Mouse (Mus musculus): ENCODE measurements around the gene Palld.

Palld gene

DNA sequence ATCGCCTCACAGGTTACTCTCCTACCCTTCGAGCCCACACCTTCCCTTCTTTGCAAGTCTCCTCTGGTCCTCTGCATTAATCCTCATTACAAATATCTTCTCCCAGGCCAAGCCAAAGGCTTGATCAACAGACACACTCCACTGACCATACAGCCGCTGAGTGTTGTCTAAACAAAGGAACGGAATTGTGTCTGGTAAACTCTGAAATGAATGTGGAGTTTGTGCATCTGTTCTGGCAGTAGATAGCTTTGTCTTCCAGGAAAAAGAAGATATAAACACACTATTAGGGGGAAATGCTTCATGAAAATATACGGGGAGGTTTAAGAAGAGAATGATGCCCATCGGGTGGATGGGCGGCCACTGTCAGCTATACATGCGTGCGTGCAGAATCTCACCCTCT, 180.3 kb downstream of the Palld start:
- no peak for DNase-seq

DNA sequence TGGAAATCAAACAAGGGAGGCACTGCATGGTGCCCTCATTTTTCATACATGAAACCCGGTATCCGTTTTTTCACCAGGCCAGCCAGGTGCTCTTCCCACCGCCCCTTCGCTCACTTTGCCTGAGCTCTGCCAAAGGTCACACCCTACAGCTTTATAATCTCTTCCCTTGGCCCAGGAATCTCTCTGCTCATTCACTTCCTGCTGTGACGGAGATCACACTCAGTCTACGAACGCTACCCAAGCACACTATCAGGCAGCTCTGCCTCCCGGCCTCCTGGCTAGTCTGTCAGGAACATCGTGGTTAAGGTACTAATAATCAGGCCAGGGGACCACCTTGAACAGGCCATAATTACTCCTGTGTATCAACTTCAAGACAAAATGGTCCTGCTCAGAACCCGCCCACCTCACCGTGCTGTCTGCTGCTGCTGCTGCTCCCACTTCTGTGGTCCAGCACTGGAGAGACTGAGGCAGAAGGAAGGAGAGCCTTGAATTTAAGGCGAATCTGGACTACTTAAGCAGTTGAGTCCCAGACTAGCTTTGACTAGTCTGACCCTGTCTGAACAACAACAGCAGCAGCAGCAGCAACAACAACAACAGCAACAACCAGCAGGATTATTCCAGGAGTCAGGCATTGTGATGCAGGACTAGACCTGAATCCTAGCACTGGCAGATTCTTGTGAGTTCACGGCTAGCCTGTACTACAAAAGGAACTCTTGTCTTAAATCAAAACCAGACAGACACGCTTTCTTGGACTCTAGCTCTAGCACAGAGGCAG, 187.0 kb downstream of the Palld start:
- DNase-seq = peak; percentile 23 to 35

DNA sequence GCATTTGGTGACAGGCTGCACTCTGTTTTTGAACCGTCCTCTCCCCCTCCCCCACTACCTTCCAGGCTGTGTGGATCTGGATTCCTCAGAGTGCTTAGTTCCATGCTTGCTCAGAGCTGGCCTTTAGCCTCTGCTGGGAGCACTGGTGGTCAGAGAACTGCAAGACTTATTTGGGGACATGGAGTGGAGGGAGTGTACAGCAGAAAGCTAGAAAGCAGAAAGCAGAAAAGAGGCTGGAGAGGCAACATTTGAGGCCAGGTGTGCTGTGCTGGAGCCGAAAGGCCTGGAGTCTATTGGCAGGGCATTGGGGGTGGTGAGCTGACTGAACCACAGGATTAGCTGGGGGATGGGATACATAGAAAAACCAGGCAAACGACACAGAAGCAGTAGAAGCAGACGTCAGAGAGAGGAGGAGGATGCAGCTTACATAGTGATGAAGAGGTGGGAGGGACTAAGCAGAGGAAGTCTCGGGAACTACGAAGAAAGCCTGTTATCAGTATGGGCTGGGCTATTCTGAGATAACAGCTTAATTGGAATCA, 188.1 kb downstream of the Palld start:
- no peak for DNase-seq

DNA sequence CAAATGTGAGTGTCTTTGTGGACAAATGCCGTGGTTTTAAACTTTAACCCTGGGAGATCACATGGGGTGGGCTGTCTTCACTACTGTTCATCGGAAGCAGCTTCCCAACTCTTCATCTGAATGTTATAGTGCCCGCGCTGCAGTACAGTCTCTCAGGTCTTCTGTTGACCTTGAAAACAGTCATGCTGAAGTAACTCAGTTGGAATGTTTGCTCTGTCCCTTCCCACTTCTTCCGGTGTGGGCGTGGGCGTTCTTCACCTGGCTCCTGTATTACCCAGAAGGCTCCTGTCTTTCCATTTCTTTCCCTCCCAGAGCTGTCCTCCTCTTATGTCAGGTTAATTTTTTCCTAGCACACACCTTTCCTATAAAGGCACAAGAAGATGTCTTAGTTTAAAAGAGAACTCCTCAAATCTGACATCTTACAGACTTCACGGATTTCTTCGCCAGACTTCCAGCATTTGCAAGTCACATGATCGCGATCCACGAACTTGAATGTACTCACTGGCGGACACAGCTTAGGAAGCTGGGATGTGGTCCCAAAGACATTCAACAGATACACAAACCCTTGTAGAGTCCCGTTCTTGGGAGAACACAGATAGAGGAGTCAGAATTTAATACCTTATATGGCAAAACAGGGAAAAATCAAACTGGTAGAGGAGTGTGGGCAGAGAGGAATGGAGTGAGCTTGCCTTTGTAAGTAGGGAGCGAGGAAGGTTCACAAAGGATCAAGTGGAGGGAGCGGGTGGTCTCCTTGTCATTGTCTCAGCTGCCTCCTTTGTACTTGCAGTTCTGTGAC, 189.1 kb downstream of the Palld start:
- DNase-seq = no peak

DNA sequence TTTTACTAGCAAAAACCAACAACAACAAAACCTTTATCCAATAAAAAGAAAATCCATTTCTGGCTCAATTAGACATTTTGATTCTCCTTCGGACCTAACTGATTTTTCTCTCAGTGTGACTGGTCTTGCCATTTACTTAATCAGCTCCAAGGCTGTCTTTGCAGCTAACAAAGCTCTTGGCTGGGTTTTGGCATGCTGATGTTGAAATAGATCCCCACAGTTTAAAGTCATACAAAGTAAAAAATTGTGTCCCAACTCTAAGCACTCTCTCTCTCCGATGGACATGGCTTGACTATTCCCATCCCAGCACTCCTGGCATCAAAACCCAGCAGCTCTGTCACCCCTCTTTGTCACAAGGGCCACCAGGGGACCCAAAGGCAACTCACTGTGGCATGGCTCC, 190.1 kb downstream of the Palld start:
- no peak for DNase-seq

DNA sequence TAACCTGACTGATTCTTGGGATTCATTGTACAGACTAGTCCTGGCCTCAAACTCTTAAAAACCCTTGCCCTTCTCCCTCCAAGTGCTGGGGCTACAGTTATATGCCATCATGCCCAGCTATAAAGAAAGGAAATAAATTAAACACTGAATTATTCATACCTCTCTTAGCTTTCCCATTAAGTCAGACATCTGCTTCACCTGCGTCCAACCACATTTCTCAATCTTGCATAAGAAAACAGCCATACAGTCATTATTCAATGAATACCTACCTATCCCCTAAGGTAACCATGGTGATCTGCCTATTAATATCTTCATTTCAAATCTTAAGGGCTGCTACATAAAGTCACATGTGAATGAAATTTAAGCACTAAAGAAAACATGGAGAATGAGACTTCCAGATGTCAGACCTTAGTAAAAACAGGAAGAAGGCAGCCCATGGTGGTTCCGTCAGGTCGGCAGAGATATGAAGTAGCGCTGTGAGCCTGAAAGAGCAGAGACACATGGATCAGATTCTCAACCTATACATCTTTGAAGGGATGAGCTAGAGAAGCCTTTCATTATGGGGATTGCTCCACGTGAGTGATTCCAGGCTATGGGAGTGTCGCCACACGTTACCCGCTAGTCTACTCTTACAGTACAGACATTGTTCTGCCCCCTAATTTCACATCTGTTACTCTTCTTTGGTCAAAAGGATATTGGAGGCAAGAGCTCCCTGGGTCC, 193.7 kb downstream of the Palld start:
- DNase-seq = no peak

DNA sequence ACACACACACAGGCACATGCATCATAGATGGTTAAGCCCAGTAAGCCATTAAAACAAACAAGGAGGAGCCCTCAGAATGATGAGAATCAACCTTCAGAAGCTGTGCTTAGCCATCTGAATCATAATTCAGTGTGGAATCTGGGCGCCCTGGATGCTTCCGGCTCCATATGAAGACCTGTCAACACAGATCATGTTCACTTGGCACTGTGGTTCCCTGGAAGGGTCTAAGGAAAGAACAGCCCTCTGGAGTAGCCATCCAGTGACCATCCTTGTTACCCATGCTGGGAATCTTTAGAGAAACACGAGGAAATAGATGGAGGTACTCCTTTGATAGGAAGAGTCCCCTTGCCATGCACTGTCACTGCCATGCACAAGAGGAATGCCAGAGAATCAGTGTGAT, 197.0 kb downstream of the Palld start:
- DNase-seq = peak; percentile 34 to 40

DNA sequence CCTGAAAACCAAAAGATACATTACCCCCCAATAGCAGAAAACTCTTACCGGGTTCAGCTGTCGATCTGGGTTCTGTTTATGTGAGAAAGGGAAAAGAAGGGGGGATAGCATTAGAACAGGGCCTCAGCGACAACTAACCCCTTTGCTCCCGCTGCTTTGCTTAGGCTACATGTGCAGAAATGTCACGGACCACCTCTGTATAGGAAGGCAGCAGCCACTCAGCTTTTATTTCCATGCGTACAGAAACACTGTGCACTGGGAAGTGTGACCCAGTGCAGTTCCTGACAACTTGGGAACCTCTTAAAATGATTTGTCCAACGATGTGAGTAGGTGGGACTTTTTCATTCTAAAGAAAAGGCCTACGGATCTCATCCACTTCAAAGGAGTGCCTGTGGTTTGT, 200.4 kb downstream of the Palld start:
- DNase-seq = no peak

DNA sequence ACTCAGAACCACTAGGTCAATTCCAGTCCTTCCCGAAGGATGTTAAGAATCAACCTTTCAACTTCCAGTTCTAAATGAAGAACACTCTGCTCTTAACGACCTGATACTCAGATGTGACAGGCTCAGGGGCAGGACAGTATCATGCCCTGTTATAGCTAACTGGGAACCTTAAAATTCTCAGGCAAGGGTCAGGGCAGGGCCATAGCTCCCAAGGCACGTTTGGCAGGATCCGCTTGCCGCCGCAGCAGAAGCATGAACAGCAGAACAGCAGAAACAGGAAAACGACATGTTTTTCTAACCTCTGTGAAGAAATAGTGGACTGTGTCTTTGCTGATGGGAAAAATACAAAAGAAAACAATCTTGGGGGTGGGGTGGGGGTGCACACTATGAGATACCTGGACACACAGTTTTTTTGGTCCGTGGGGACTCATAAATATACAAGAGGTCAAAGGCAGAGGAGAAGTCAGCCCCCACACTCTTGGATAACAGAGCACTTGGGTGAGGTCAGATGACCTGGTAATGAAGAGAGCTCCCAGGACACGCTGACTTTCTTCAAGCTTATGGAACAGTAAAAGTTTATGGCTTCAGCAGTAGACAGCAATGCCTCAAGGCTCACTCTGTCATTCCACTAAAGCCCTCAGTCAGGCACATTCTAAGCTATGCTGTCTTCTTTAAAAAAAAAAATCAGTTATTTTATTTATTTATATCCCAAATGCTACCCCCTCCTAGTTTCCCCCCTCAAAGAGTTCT, 201.4 kb downstream of the Palld start:
- no peak for DNase-seq

DNA sequence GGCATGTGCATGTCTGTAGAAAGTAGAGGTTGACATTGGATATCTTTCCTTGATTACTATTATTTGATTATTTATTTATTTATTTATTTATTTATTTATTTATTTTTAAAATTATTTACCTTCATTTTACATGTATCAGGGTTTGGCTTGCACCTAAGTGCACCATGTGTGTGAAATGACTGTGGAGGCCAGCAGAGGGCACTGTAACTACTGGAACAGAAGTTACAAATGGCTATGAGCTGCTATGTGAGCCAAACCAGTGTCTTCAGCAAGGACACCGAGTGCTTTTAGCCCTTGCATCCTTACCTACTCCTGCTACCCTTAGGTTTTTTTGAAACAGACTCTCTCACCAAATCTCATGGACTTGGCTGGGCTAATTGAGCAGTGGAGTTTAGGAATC, 202.2 kb downstream of the Palld start:
- DNase-seq = peak; percentile 29 to 42

DNA sequence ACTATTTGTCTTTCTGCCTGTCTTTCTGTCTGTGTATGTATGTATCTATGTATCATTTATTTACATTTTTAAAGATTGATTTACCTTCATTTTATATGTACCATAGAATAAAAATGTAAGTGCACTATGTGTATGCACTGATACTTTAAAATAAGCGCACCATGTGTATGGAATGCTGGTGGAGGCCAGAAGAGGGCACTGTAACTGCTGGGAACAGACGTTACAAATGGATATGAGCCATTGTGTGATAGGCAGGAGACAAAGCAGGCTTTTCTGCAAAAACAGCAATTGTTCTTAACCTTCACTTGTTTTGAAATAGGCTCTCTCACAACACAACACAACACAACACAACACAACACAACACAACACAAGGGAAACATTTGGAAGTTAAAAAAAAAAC, 203.5 kb downstream of the Palld start:
- DNase-seq = peak in 1 of 2 experiments; percentile 5

DNA sequence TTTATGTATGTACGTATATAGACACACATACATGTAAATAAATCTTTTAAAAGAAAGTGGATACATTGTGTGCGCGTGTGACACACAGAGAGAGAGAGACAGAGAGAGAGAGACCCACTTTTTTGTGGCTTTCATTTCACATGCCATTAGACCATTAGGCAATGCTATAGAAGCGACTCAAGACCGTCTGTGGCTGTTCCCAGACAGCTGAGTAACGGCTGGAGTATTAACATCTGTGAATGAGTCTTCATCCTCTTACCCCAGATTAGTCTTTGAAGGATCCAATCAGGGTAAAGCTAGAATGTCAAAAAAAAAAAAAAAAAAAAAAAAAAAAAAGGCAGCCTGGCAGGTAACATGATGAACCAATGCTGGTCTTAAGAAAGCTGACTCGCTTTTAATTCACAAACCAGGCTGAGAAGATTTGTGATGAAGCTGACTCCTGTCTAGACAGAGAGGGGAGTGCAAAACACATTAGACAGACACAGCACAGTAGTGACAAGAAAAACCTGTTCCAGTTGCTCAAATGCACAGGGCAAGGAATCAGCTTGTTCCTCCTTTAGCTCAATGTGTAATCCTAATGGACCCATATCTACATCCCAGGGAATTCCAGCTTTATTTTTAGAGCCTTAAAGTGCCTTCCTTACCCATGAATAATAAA, 204.6 kb downstream of the Palld start:
- DNase-seq = no peak

DNA sequence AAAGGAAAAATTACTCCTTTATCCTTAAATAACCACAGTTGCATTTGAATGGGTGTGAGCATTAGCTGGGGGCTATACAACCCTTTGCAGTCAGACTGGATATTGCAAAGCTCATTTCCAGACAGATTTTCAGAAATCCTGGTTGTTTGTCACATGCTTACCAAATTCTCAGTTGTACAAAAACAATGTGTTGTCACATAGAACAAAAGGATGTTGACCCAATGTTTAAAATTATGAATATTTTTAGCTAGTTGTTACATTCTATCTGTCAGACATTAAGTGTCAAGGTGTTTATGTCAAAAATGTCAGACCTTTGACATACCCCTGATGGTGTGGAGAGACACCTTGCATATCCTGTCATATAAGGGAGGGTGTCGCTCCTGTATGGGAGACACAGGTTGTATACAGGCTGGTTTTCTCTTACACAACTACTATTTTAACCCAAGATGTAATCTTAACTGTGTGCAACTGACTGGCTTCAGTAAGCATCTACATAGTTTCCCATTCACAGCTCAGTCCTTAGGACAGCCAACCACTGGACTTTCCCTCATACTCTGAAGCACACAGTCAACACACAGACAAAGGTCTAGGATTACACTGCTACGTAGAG, 205.5 kb downstream of the Palld start:
- DNase-seq = no peak

DNA sequence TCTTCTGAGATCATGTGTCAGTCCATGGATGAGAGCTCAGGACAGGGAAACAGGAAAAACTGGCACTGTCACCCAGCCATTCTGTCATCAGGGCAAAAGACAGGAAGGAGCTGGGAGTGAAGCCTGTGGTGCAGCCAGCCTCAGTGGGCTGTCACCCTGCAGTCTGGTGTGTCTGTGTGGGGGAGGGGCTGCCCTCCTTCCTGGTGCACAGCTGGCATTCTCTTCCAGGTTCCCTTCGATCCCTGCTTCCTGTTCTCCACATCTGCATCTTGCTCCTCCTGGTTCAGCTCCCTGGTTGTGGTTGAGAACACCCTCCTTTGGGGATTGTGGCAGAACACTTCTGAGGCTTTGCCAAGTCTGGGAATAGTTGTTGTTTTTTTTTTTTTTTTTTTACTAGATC, 207.1 kb downstream of the Palld start:
- peak in 1 of 2 experiments; percentile 3 for DNase-seq

DNA sequence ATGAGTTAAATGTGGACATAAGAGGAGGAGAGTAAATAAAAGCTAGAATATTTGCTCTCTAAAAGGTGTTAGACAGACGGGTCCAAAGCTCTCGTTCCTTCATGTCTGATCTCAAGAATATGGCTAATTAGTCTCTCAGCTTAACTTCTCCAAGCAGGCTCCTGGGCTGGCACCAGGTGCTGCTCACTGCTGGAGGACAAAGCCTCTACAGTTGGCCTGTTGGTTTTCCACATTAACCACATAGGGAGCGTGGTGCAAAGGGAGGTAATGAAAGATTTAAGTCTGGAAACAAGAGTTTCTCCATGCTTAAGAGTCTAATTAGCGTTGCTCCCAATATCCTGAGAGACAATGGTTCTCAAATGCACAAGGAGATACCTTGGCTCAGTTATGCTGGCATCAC, 209.6 kb downstream of the Palld start:
- DNase-seq = no peak

DNA sequence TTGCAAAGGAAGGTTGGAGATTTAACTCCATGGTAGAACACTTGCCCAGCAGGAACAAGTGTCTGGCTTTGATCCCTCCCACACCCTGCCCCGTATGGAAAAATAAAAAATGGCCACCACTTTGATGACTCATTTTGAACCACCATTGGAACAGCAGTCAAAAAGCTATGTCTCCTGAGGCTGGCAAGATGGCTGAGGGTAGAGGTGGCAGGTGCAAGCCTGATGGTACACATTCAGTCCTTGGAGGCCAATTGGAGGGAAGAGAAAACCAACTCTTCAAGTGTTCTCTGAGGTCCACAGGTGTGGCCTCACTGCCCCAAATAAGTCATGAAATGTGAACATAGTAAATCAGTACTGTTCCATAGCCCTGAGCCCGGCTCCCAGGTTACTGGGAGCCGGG, 210.4 kb downstream of the Palld start:
- DNase-seq = no peak

DNA sequence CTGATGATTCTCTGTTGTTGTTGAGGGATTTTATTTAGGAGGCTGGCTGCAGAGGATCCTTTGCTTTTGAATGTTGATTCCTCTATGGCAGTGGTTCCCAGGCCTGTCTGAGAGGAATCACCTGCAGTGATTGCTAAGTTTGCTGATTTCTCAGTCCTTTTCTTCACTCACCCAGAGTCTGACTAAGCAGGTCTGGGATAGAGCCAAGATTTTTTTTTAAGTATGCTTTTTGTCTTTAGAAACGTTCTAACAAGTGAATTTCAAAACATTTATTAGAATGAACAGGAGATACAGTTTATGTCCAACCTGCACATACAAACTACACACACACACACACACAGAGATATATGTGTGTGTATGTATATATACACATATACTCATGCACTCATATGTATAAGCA, 211.1 kb downstream of the Palld start:
- no peak for DNase-seq

DNA sequence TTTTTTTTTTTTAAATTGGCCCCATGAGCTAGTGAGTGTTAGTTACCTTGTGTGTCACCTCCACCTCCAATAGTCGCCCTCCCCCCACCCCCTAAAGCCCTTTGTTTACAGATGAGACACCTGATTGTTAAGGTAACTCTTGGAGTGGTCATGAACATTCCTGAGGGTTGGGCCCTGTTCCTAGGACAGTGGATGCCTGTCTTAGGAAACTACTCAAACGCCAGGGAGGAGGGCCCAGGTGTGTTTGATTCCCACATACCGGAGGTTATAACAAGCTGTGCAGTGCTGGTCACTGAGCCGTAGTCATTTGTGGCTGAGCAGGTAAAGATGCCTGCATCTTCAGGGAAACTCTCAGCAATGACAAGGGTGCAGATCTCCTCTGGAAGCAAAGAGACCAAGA, 215.4 kb downstream of the Palld start:
- DNase-seq = no peak

DNA sequence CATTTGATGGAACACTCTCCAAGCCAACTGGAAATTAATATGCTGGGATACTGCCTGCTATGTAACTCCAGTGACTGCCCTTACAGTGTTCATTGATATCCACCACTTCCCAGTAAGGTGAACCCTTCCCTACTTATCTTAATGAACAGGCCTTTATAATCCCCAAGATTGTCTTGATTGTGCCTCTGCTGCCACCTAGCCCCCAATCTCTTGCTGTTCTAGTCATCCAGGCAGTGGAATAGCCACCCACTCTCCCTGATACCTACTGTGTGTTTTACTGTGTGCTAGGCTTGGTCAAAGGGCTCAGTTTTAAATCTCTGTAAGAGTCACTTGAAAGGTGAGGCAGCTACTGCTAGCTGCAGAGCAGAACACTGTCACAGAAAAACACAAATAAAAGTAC, 216.2 kb downstream of the Palld start:
- peak; percentile 23 to 45 for DNase-seq

DNA sequence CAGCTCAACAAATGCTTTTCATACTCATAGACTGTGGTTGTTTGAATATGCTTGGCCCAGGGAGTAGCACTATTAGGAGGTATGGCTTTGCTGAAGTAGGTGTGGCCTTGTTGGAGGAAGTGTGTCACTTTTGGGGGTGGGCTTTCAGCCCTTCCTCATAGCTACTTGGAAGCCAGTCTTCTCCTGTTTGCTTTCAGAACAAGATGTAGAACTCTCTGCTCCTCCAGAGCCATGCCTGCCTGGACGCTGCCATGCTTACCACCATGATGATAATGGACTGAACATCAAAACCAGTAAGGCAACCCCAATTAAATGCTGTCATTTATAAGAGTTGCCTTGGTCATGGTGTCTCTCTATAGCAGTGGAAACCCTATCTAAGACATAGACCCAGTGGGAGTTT, 217.2 kb downstream of the Palld start:
- DNase-seq = no peak

DNA sequence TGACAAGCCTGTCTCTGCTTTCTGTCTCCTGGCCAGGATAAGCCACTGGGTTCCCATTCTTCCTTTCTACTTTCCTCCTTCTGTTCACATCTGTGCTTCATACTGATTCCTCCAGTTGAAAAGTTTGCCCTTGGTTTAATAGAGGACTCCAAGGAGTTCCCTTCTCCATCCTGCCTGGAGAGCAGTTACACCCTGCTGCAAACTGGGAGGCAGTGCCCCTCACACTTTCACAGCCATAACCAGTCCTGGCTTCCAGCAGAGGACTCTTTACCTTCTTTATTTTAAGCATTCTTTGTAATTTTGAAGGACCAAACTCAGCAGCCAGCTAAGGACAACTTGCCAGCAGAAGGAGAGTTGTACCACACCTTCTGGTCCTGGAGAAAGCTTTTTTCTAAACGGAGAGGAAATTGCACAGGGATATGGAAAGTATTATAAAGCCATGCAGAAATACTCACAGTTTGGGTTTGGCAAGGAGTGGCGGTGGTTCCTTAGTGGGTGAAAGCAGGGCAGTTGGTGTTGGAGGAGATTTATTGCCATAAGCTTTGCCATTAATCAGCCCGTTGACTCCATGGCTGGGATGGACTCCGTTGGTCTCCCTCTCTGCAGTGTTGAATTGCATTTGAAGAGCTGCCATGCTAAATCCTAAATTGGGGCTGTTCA, 218.1 kb downstream of the Palld start:
- no peak for DNase-seq
